Mouse (Mus musculus) neural tube, embryonic 12.5 days (tissue): ENCODE data around the gene Ccdc13. TPM values are rescaled to one million over a fixed set of nuclear protein-coding genes. Genes with fewer than 3 reads are reported as not detected.
A peak's percentile ranks its signal among the peaks of the same experiment; 100 is the strongest.

Source experiments
- ATAC-seq: fragments of 200-750 bp; cut with Nextera tagmentation; 2 replicates; pipeline ENCODE4 v1.8.0; 2017; ENCODE audit warnings: low read depth, mild to moderate bottlenecking, moderate TSS enrichment, moderate library complexity; ENCODE audit not compliant: low FRiP score
- H3K27ac ChIP-seq: fragments of 300-500 bp; sonication (generic); 2 replicates; pipeline ENCODE4 v1.5.1; 2016
- H3K27me3 ChIP-seq: fragments of 300-500 bp; sonication (generic); replicated peaks from 2 replicates; pipeline ENCODE4 v1.6.1; 2016; ENCODE audit warnings: mild to moderate bottlenecking
- H3K36me3 ChIP-seq: fragments of 300-500 bp; sonication (generic); 2 replicates; pipeline ENCODE4 v1.6.1; 2016; ENCODE audit warnings: mild to moderate bottlenecking
- H3K4me1 ChIP-seq: fragments of 300-500 bp; sonication (generic); 2 replicates; pipeline ENCODE4 v1.6.1; 2016
- H3K4me2 ChIP-seq: fragments of 300-500 bp; sonication (generic); replicated peaks from 2 replicates; pipeline ENCODE4 v1.6.1; 2016; ENCODE audit warnings: mild to moderate bottlenecking
- H3K4me3 ChIP-seq: fragments of 300-500 bp; sonication (generic); 2 replicates; pipeline ENCODE4 v1.5.1; 2016
- H3K9ac ChIP-seq: fragments of 300-500 bp; sonication (generic); 2 replicates; pipeline ENCODE4 v1.6.1; 2016; ENCODE audit warnings: mild to moderate bottlenecking
- H3K9me3 ChIP-seq: fragments of 300-500 bp; sonication (generic); 2 replicates; pipeline ENCODE4 v1.6.1; 2016; ENCODE audit warnings: mild to moderate bottlenecking
- WGBS: fragments of 180-500 bp; shearing (Covaris S2); methylation state at CpG from one replicate; pipeline ENCODE4 v1.1.7; 2016; 5-methylcytosine and 5-hydroxymethylcytosine counted together
- polyA plus RNA-seq: library from polyadenylated mRNA; unstranded; fragments of >200 nt; fragmentation: Nextera tagmentation; extraction: Ambion mirVana; gene quantifications from 2 replicates; pipeline ENCODE4 v1.2.1, GENCODE M21; 2016

The Ccdc13 gene
- polyA plus RNA-seq, 1 experiment from 2014 or later: 4.0 TPM

DNA sequence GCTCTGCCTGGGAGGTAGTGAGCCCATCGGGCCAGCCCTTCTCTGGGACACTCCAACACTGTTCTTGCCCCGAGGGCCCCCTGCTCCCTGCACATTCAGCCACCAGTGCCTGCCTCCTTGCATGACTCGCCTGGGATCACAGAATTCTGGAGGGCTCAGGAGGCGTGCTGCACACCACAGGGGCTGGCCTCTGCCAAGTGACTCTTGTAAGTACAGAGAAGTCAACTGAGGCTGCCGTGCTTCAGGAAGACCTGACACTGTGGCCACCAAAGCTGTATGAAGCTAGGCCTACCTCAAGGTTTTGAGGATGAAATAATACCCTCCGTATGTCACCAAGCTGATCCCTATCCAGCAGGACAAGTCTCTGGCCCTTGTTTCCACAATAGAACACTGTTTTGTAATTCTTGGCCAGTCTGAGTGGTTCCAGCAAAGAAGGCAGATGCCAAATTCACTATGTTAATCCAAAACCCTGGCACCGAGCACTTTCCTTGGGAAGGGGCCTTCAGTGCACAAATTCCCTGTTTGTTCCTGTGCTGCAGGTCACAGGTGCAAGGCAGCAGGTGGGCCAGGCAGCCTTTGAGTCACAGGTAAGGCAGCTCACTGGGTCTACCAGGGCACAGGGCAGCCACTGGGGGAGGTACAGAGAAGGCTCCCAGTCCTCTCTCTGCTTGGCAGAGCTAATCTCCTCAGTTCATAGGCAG is 19.3 kb downstream of the Ccdc13 start:
- peaks cover 6% of the 10 kb centered on the region; the same call in 1 of the 2 replicates for H3K4me1 ChIP-seq
- H3K36me3 ChIP-seq: no peaks in the 10 kb centered on the region
- ATAC-seq: no peak
- 65% methylated on average over 7 of the region's 7 CpGs for WGBS
- no peak overlapping the region for H3K4me3 ChIP-seq
- H3K4me2 ChIP-seq: no peak overlapping the region
- no peak overlapping the region for H3K9ac ChIP-seq
- no peaks in the 10 kb centered on the region for H3K27me3 ChIP-seq
- H3K9me3 ChIP-seq: no peaks in the 10 kb centered on the region
- no peak overlapping the region; the same call in 1 of the 2 replicates for H3K27ac ChIP-seq

DNA sequence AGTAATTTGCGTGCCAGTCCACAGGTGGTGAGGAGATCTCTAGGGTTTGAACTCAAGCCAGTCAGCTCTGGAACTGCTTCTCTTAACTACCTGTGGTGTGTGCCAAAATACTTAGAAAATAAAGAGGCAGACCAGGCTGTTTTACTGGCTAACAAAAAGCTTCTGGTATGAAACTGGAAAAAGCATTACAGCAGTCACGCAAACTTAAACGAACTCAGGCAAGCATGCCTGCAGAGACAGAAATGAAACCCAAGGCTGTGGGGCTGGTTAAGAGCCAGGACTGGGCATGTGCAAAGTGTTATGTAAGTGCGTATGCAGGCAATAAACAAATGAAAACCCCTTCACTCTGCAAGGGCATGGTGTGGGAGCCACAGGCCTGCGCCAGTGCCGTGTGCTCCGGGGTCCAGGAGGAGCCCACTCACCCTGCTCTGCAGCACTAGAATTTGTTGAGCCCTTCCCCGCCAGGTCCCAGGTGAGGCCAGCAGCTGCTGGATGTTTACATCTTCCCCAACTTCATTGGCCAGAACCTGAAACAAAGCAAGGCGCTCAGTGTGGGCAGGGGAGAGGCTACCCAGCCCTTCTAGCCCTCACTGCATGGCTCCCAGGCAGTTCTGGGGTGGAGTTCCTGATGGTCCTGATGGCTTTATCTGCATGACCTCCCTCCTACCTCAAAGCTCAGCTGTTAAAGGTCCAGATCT is 20.0 kb downstream of the Ccdc13 start:
- H3K9me3 ChIP-seq: no peaks in the 10 kb centered on the region
- no peaks in the 10 kb centered on the region for H3K36me3 ChIP-seq
- no peaks in the 10 kb centered on the region for H3K27me3 ChIP-seq
- H3K4me3 ChIP-seq: no peak overlapping the region
- no peak overlapping the region; the same call in 1 of the 2 replicates for H3K27ac ChIP-seq
- WGBS: 85% methylated on average over 9 of the region's 9 CpGs
- no peak overlapping the region for H3K9ac ChIP-seq
- H3K4me1 ChIP-seq: peaks cover 6% of the 10 kb centered on the region; the same call in 1 of the 2 replicates
- no peak overlapping the region for H3K4me2 ChIP-seq
- no peak for ATAC-seq

DNA sequence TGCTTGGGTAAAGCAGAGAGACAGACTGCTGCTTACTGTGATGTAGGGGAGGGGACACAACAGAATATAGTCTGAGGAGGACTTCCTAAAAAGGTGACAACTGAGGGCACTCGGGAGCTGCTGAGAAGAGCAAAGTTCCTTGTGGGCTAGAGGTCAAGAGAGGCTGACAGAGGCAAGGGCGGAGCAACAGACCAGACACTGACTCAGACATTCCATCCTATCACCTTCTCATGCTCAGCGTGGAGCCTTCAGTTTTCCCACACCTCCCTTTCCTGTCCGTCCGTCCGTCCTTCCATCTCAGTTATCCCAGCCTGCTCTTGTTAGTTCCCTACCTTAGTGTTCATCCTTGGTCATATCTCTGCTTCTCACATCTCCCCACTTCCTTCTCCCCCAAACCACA is 24.1 kb downstream of the Ccdc13 start:
- no peak for ATAC-seq
- WGBS: 76% methylated on average over 6 of the region's 6 CpGs
- H3K9ac ChIP-seq: no peak overlapping the region
- H3K36me3 ChIP-seq: no peaks in the 10 kb centered on the region
- H3K4me3 ChIP-seq: no peak overlapping the region
- H3K4me1 ChIP-seq: peaks cover 13% of the 10 kb centered on the region
- H3K27me3 ChIP-seq: no peaks in the 10 kb centered on the region; the same call in 1 of the 2 replicates
- no peak overlapping the region for H3K27ac ChIP-seq
- H3K9me3 ChIP-seq: no peaks in the 10 kb centered on the region
- H3K4me2 ChIP-seq: no peak overlapping the region

DNA sequence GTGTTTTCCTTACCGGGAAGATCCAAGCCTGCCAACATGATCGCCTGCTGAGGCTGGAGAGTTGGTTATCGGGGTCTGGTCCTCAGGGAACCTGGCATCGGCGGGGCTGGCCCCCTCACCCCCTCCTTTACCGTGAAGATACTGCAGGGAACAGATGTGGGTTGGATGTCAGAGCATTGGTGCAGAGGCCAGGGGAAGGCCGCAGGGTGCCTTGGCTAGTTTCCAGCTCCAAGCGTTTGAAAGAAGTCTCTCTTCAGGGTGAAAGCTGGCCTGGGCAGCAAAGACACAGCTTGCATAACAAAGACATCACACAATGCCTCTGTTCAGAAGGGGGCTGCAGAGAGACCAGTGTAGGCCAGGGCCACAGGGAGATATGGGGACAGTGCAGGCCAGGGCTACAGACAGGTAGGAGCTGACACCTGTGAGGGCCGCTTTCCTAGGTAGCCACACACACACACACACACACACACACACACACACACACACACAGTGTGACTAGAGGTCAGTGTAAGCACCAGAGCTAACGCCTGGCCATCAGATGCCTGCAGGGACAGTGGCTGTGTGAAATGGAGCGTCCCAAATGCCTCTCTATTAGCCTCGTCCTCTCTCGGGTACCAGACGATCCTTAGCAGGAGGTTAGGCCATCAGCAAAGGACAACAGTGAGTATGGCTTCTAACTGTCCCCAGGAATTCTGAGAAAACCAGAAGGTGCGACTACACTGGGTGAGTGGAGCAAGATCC is 29.0 kb downstream of the Ccdc13 start:
- Histone ChIP-seq H3K36me3 (no peaks in the 10 kb centered on the region), H3K4me2 (peak overlapping the region; percentile 32), H3K4me1 (peaks cover 45% of the 10 kb centered on the region), H3K9me3 (no peaks in the 10 kb centered on the region), H3K27ac (peak overlapping the region; percentile 57), H3K4me3 (no peak overlapping the region), H3K27me3 (no peaks in the 10 kb centered on the region; the same call in 1 of the 2 replicates), H3K9ac (peak overlapping the region; percentile 33; the same call in 1 of the 2 replicates)
- WGBS: 9% methylated on average over 14 of the region's 15 CpGs
- peak; percentile 76 for ATAC-seq

DNA sequence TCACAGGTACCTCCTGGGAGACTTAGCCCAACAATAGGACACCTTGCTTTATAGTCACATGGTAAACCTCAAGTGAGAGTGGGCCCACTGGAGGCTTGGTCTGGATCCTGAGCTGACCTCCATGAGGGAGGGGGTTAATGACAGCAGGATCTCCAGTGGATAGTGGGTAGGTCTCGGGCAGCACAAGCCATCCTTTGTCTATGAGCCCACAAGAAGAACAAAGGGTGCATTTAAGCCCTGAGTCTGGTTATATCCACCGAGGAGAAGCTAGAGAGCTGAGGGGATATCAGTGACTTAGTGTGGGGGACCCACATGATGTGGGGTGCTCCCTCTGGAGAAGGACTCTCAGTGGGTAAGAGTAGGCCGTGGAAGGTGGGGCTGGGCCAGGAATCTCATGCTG is 30.8 kb downstream of the Ccdc13 start:
- no peaks in the 10 kb centered on the region for H3K9me3 ChIP-seq
- 39% methylated on average over 3 of the region's 3 CpGs for WGBS
- no peak for ATAC-seq
- peaks cover 45% of the 10 kb centered on the region for H3K4me1 ChIP-seq
- no peak overlapping the region for H3K4me2 ChIP-seq
- no peaks in the 10 kb centered on the region; the same call in 1 of the 2 replicates for H3K27me3 ChIP-seq
- no peaks in the 10 kb centered on the region for H3K36me3 ChIP-seq
- no peak overlapping the region for H3K27ac ChIP-seq
- no peak overlapping the region for H3K4me3 ChIP-seq
- no peak overlapping the region for H3K9ac ChIP-seq

DNA sequence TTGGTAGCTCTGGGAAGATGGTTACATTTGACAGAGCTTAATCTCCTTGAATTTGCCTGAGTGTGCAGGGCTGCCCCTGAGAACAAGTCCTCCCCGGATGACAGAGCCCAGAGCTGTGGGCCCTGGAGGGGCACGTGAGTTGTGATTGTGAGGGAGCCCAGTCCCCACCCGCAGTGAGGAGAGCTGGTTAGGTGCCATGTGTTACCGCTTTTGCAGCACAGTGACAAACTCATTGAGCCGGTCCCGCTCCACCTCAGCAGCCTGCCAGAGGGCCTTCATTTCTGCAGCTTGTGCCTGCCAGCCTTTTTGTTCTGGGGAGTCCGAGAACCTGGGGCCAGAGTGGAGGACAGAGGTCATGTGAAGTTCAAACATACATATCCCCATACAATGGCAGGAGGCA is 31.3 kb downstream of the Ccdc13 start:
- WGBS: 56% methylated on average over 7 of the region's 7 CpGs
- no peaks in the 10 kb centered on the region for H3K36me3 ChIP-seq

DNA sequence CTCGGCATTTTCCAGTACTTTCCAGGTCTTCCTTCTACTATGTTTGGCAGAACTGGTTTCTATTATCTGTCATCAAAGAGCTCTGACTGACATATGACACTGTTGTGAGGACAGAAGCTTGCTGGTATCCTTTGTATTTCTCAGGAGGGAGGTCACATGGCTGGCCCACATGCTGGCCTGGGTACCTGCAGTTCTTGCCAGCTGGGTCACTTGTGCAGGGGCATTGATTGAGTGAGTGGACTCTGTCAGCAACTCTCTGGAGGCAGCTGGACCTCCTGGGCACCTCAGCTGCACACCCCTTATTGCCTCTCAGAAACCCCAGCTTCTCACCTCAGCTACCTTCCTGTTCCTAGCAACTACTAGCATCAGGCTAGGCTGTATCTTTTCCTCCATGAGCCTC is 31.7 kb downstream of the Ccdc13 start:
- Histone ChIP-seq H3K4me3 (no peak overlapping the region), H3K4me1 (peaks cover 51% of the 10 kb centered on the region), H3K4me2 (no peak overlapping the region), H3K27ac (no peak overlapping the region), H3K36me3 (no peaks in the 10 kb centered on the region), H3K9me3 (no peaks in the 10 kb centered on the region), H3K9ac (no peak overlapping the region), H3K27me3 (no peaks in the 10 kb centered on the region)
- ATAC-seq: no peak
- WGBS: 76% methylated on average over 1 of the region's 1 CpGs

More for the DNA sequence above, 31.3 kb downstream of the Ccdc13 start:
- Histone ChIP-seq H3K27me3 (no peaks in the 10 kb centered on the region), H3K4me3 (no peak overlapping the region), H3K9ac (no peak overlapping the region), H3K27ac (no peak overlapping the region), H3K9me3 (no peaks in the 10 kb centered on the region), H3K4me2 (no peak overlapping the region), H3K4me1 (peaks cover 47% of the 10 kb centered on the region)
- no peak for ATAC-seq

DNA sequence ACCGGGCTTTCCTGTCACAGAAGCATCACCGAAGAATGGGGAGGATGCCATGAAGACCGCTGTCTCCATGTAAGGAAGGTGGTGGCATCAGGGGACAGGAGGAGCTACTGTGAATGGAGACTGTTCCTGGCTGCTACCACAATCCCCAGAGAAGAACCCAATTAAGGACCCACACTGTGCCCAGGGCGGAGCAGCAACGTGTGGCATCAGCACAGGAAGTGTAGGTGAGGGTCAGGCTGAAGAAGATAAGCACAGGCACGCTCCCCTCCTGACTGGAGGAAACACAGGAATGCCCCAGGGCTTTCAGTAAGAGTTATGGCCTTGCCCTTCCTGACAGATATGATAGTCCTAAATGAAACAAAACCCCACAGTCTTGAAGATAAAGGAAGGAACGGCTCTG is 36.5 kb downstream of the Ccdc13 start:
- ATAC-seq: no peak
- Histone ChIP-seq H3K27ac (no peak overlapping the region), H3K9ac (no peak overlapping the region), H3K9me3 (no peaks in the 10 kb centered on the region), H3K4me2 (no peak overlapping the region), H3K4me1 (peaks cover 16% of the 10 kb centered on the region), H3K27me3 (0 out of 2 replicates have a peak, but pooled peaks cover under 1% of the 10 kb centered on the region), H3K4me3 (no peak overlapping the region), H3K36me3 (no peaks in the 10 kb centered on the region)
- 69% methylated on average over 7 of the region's 7 CpGs for WGBS

DNA sequence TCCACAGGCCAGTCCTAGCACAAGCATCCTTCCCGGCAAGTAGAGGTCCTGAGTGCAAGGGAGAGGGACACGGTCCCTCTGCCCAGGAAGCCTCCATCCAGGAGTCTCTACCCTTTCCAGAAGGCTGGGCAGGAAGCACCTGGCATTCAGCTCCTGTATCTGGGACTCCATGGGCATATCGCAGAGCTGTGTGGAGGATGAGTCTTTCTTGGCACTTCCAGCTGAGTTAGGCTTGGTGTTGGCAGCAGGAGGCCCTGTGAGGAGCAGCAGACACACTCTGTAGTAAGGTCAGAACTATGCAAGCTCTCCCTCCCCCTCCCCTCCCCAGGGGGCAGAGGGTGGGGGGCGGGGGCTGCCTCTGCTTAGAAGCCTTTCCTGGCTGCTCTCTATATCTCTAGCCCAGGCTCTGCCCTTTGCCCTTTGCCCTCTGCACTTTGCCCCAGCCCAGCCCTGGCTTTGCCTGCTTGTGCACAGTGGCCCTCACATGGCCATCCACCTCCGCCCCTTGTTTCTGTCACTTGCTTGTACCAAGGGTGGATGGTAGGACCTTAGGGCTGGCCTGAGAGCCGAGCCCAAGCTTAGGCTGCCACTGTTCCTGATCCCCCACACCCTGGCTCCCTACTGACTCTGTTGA is 40.3 kb downstream of the Ccdc13 start:
- no peak overlapping the region for H3K4me3 ChIP-seq
- 53% methylated on average over 6 of the region's 6 CpGs for WGBS
- H3K9me3 ChIP-seq: no peaks in the 10 kb centered on the region
- 0 out of 2 replicates have a peak, but pooled peaks cover 5% of the 10 kb centered on the region for H3K27me3 ChIP-seq
- no peak overlapping the region for H3K9ac ChIP-seq
- peaks cover 10% of the 10 kb centered on the region; the same call in 1 of the 2 replicates for H3K4me1 ChIP-seq
- no peak for ATAC-seq
- H3K36me3 ChIP-seq: no peaks in the 10 kb centered on the region
- H3K4me2 ChIP-seq: no peak overlapping the region
- no peak overlapping the region for H3K27ac ChIP-seq

DNA sequence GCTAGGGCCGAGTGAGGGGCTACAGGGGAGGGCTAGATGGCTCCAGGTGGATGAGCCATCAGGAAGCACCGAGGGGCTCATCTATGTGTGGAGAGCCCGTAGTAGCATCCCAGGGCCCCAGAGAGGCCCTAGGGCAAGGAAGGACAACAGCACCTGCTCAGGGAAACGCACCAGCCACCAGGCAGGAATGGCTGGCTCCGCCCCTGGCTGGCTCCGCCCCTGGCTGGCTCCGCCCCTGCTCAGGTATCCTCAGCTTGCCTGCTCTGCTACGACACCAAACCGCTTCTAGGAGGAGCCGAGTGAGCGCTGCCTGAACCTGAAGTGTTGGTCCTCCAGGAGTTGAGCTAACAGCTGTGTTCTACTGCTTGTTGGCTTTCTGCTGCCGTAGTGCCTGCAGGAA is 41.5 kb downstream of the Ccdc13 start:
- peaks cover 5% of the 10 kb centered on the region; the same call in 1 of the 2 replicates for H3K4me1 ChIP-seq
- ATAC-seq: no peak
- no peak overlapping the region for H3K27ac ChIP-seq
- 15% methylated on average over 12 of the region's 12 CpGs for WGBS
- no peak overlapping the region for H3K9ac ChIP-seq
- H3K9me3 ChIP-seq: no peaks in the 10 kb centered on the region
- H3K27me3 ChIP-seq: 0 out of 2 replicates have a peak, but pooled peaks cover 5% of the 10 kb centered on the region
- no peak overlapping the region for H3K4me3 ChIP-seq
- no peaks in the 10 kb centered on the region for H3K36me3 ChIP-seq
- H3K4me2 ChIP-seq: no peak overlapping the region

DNA sequence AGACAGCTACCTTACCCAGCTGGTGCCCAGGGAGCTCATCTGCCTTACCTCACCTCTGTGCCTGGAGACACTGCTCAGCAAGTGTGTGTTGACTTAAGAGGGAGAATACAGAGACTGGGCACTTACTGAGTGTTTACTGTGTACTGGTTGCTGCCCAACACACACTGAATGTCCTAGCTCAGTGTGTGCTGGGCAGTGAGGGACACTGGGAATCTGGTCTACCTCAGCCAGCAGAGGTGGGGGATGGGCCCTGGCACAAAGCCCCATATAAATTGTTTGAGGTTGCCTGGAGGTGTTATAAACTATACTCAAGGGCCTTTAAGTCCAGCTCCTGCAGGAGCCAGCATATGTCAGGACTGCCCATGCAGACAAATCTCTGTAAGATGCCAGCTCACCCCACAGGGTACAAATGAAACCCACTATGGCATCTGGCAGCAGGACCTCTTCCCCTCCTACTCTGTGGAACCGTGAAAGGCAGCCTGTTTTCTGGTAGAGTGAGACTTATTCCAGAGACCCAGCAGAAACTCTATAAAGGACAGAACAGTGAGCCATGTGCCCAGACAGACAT is 44.2 kb downstream of the Ccdc13 start:
- H3K27me3 ChIP-seq: 0 out of 2 replicates have a peak, but pooled peaks cover 5% of the 10 kb centered on the region
- ATAC-seq: no peak
- H3K27ac ChIP-seq: no peak overlapping the region
- H3K9ac ChIP-seq: no peak overlapping the region
- H3K36me3 ChIP-seq: no peaks in the 10 kb centered on the region
- no peak overlapping the region for H3K4me2 ChIP-seq
- WGBS: 42% methylated on average over 1 of the region's 1 CpGs
- peaks cover 3% of the 10 kb centered on the region; the same call in 1 of the 2 replicates for H3K4me1 ChIP-seq
- no peaks in the 10 kb centered on the region for H3K9me3 ChIP-seq
- no peak overlapping the region for H3K4me3 ChIP-seq
